Mouse (Mus musculus) adrenal gland, adult (tissue): Measurements from ENCODE around the gene Tomm7.
"Not testable (repeated sequence)": the region's sequence is repeated elsewhere in the genome, so short reads cannot be mapped to it uniquely, and the experiment has no call there.

Experiments used
- DNase-seq, 2 experiments: peaks; one replicate each; pipeline ENCODE4 v3.0.0; 2022 to 2023; ENCODE audit warnings: low spot score in 1 of 2; ENCODE audit not compliant: inconsistent age in 2 of 2

The Tomm7 gene

GRCm38 (mm10) chr5:23855484-23855883 is 11.5 kb upstream of the Tomm7 start:
- no peak for DNase-seq

GRCm38 (mm10) chr5:23852916-23853315 is 9.0 kb upstream of the Tomm7 start:
- DNase-seq = not testable (repeated sequence)

- not testable (repeated sequence) for DNase-seq
These were observed 7.2 kb upstream of the Tomm7 start for GRCm38 (mm10) chr5:23851160-23851555.

- DNase-seq = peak; percentile 91 to 97
These were observed 6.6 kb upstream of the Tomm7 start for GRCm38 (mm10) chr5:23850345-23851159.

GRCm38 (mm10) chr5:23845141-23845540 is 1.2 kb upstream of the Tomm7 start:
- no peak for DNase-seq

- DNase-seq = peak in 1 of 2 experiments; percentile 39
These were observed 525 bp upstream of the Tomm7 start for GRCm38 (mm10) chr5:23844531-23844841.

- peak in 1 of 2 experiments; percentile 18 for DNase-seq
These were observed 5.8 kb downstream of the Tomm7 start for GRCm38 (mm10) chr5:23838158-23838557.

- DNase-seq = not testable (repeated sequence)
These were observed 8.3 kb downstream of the Tomm7 start for GRCm38 (mm10) chr5:23835691-23836090.

GRCm38 (mm10) chr5:23830897-23831752 is 12.8 kb downstream of the Tomm7 start:
- peak; percentile 42 to 63 for DNase-seq

GRCm38 (mm10) chr5:23826321-23827004 is 17.5 kb downstream of the Tomm7 start:
- DNase-seq = peak; percentile 51 to 77

- DNase-seq = no peak
These were observed 19.7 kb downstream of the Tomm7 start for GRCm38 (mm10) chr5:23824171-23824733.

GRCm38 (mm10) chr5:23822306-23822705 is 21.7 kb downstream of the Tomm7 start:
- DNase-seq = no peak

GRCm38 (mm10) chr5:23816681-23817080 is 27.3 kb downstream of the Tomm7 start:
- no peak for DNase-seq

- no peak for DNase-seq
These were observed 29.1 kb downstream of the Tomm7 start for GRCm38 (mm10) chr5:23814841-23815240.

GRCm38 (mm10) chr5:23792726-23793125 is 51.2 kb downstream of the Tomm7 start:
- DNase-seq = no peak

GRCm38 (mm10) chr5:23789078-23789612 is 54.8 kb downstream of the Tomm7 start:
- no peak for DNase-seq
